Mouse (Mus musculus): ENCODE results near the gene Dcun1d3. TPM values are rescaled to one million over a fixed set of nuclear protein-coding genes. Genes with fewer than 3 reads are reported as not detected.

Dcun1d3 gene
- polyA plus RNA-seq (2011; ENCODE audit: insufficient read length, low read depth, missing spikeins): 31.2 and 31.8 TPM in 2 replicates

GRCm38 (mm10) chr7:119895639-119896512, at the start of gene Dcun1d3, which contains the start of gene Lyrm1:
Gene Dcun1d3 (minus strand): TSS chr7:119896298.
Gene Lyrm1 (plus strand): TSS chr7:119895861.
- H3K4me3 ChIP-seq (ENCODE audit: insufficient read depth, low read length): peak within 1 kb of the TSS; percentile 98
- H3K27ac ChIP-seq (ENCODE audit: insufficient read depth, low read length): peak within 1 kb of the TSS; percentile 98
- TF ChIP-seq POLR2A (IDR thresholded peaks at IDR 0.05; ENCODE audit: low read depth, low read length): peak; percentile 80
- TF ChIP-seq CTCF (IDR thresholded peaks at IDR 0.05; ENCODE audit: borderline replicate concordance, insufficient read depth, low read length): no peak
- peaks cover 3% of the 10 kb centered on the region; the same call in 1 of the 2 replicates for H3K4me1 ChIP-seq (ENCODE audit: control insufficient read depth, insufficient read depth, low read length)

GRCm38 (mm10) chr7:119941569-119941968, 45.5 kb upstream of the Dcun1d3 start:
- H3K27ac ChIP-seq (ENCODE audit: insufficient read depth, low read length): no peak overlapping the region
- no peak for TF ChIP-seq POLR2A (IDR thresholded peaks at IDR 0.05; ENCODE audit: low read depth, low read length)
- TF ChIP-seq CTCF (IDR thresholded peaks at IDR 0.05; ENCODE audit: borderline replicate concordance, insufficient read depth, low read length): no peak
- H3K4me3 ChIP-seq (ENCODE audit: insufficient read depth, low read length): no peak overlapping the region
- no peaks in the 10 kb centered on the region for H3K4me1 ChIP-seq (ENCODE audit: control insufficient read depth, insufficient read depth, low read length)

- TF ChIP-seq POLR2A (IDR thresholded peaks at IDR 0.05; ENCODE audit: low read depth, low read length): no peak
- TF ChIP-seq CTCF (IDR thresholded peaks at IDR 0.05; ENCODE audit: borderline replicate concordance, insufficient read depth, low read length): no peak
- Histone ChIP-seq H3K4me1 (ENCODE audit: control insufficient read depth, insufficient read depth, low read length) (no peaks in the 10 kb centered on the region), H3K27ac (ENCODE audit: insufficient read depth, low read length) (no peak overlapping the region)
These were observed 40.9 kb upstream of the Dcun1d3 start for GRCm38 (mm10) chr7:119937036-119937435.

GRCm38 (mm10) chr7:119936321-119936720, 40.2 kb upstream of the Dcun1d3 start:
- no peaks in the 10 kb centered on the region for H3K4me1 ChIP-seq (ENCODE audit: control insufficient read depth, insufficient read depth, low read length)
- TF ChIP-seq POLR2A (IDR thresholded peaks at IDR 0.05; ENCODE audit: low read depth, low read length): no peak
- TF ChIP-seq CTCF (IDR thresholded peaks at IDR 0.05; ENCODE audit: borderline replicate concordance, insufficient read depth, low read length): no peak
- no peak overlapping the region for H3K27ac ChIP-seq (ENCODE audit: insufficient read depth, low read length)
- no peak overlapping the region for H3K4me3 ChIP-seq (ENCODE audit: insufficient read depth, low read length)

More at GRCm38 (mm10) chr7:119937036-119937435, 40.9 kb upstream of the Dcun1d3 start:
- no peak overlapping the region for H3K4me3 ChIP-seq (ENCODE audit: insufficient read depth, low read length)

- TF ChIP-seq POLR2A (IDR thresholded peaks at IDR 0.05; ENCODE audit: low read depth, low read length) (no peak), CTCF (IDR thresholded peaks at IDR 0.05; ENCODE audit: borderline replicate concordance, insufficient read depth, low read length) (no peak)
- Histone ChIP-seq H3K4me1 (ENCODE audit: control insufficient read depth, insufficient read depth, low read length) (no peaks in the 10 kb centered on the region), H3K27ac (ENCODE audit: insufficient read depth, low read length) (no peak overlapping the region), H3K4me3 (ENCODE audit: insufficient read depth, low read length) (no peak overlapping the region)
These were observed 32.8 kb upstream of the Dcun1d3 start for GRCm38 (mm10) chr7:119928783-119929440.

GRCm38 (mm10) chr7:119921054-119921453, 25.0 kb upstream of the Dcun1d3 start:
- Histone ChIP-seq H3K27ac (ENCODE audit: insufficient read depth, low read length) (no peak overlapping the region; the same call in 1 of the 2 replicates), H3K4me3 (ENCODE audit: insufficient read depth, low read length) (no peak overlapping the region), H3K4me1 (ENCODE audit: control insufficient read depth, insufficient read depth, low read length) (no peaks in the 10 kb centered on the region; the same call in 1 of the 2 replicates)
- TF ChIP-seq CTCF (IDR thresholded peaks at IDR 0.05; ENCODE audit: borderline replicate concordance, insufficient read depth, low read length): no peak
- no peak for TF ChIP-seq POLR2A (IDR thresholded peaks at IDR 0.05; ENCODE audit: low read depth, low read length)

GRCm38 (mm10) chr7:119920457-119920856, 24.4 kb upstream of the Dcun1d3 start:
- Histone ChIP-seq H3K27ac (ENCODE audit: insufficient read depth, low read length) (peak overlapping the region; percentile 38), H3K4me1 (ENCODE audit: control insufficient read depth, insufficient read depth, low read length) (no peaks in the 10 kb centered on the region; the same call in 1 of the 2 replicates), H3K4me3 (ENCODE audit: insufficient read depth, low read length) (no peak overlapping the region)
- no peak for TF ChIP-seq POLR2A (IDR thresholded peaks at IDR 0.05; ENCODE audit: low read depth, low read length)
- TF ChIP-seq CTCF (IDR thresholded peaks at IDR 0.05; ENCODE audit: borderline replicate concordance, insufficient read depth, low read length): no peak

- H3K4me3 ChIP-seq (ENCODE audit: insufficient read depth, low read length): no peak overlapping the region
- TF ChIP-seq POLR2A (IDR thresholded peaks at IDR 0.05; ENCODE audit: low read depth, low read length) (no peak), CTCF (IDR thresholded peaks at IDR 0.05; ENCODE audit: borderline replicate concordance, insufficient read depth, low read length) (no peak)
- no peaks in the 10 kb centered on the region for H3K4me1 ChIP-seq (ENCODE audit: control insufficient read depth, insufficient read depth, low read length)
- H3K27ac ChIP-seq (ENCODE audit: insufficient read depth, low read length): no peak overlapping the region
These were observed 15.6 kb upstream of the Dcun1d3 start for GRCm38 (mm10) chr7:119911727-119912126.

GRCm38 (mm10) chr7:119906523-119907215, 10.6 kb upstream of the Dcun1d3 start:
- Histone ChIP-seq H3K4me3 (ENCODE audit: insufficient read depth, low read length) (no peak overlapping the region), H3K27ac (ENCODE audit: insufficient read depth, low read length) (no peak overlapping the region), H3K4me1 (ENCODE audit: control insufficient read depth, insufficient read depth, low read length) (no peaks in the 10 kb centered on the region)
- TF ChIP-seq CTCF (IDR thresholded peaks at IDR 0.05; ENCODE audit: borderline replicate concordance, insufficient read depth, low read length): no peak
- no peak for TF ChIP-seq POLR2A (IDR thresholded peaks at IDR 0.05; ENCODE audit: low read depth, low read length)
